Mouse (Mus musculus) brain, adult 10 weeks (tissue): ENCODE results near the gene Vhl. TPM values are rescaled to one million over a fixed set of nuclear protein-coding genes. Genes with fewer than 3 reads are reported as not detected.

Experiments used
- polyA plus RNA-seq: library from polyadenylated mRNA; stranded (reverse); fragments of 350-450 nt; fragmentation: Illumina TruSeq; extraction: RNeasy Lipid Tissue Mini Kit (QIAGEN cat#74804); gene quantifications from one replicate; pipeline ENCODE4 v1.2.3, GENCODE M21; 2015; ENCODE audit warnings: low read depth, low replicate concordance

Gene Vhl
- polyA plus RNA-seq, result 48.7 TPM

GRCm38 (mm10) chr6:113623941-113624751 lies at the start of gene Vhl:
Gene Vhl, plus strand, starts transcription at chr6:113623959.

GRCm38 (mm10) chr6:113600543-113601139 lies 23.1 kb upstream of the Vhl start, which contains the start of gene Fancd2os:
Gene Fancd2os, minus strand, starts transcription at chr6:113600715.

GRCm38 (mm10) chr6:113604432-113605223 lies 19.1 kb upstream of the Vhl start, which contains the start of gene Brk1:
Gene Brk1, plus strand, starts transcription at chr6:113604772.

GRCm38 (mm10) chr6:113638302-113639040 lies 14.7 kb downstream of the Vhl start, which contains the start of gene Irak2:
Gene Irak2, plus strand, starts transcription at chr6:113638467.

Other genes starting within 250 kb of the Vhl start
- 37.3 TPM for gene Tada3, start 246.1 kb upstream of the Vhl start, polyA plus RNA-seq
- gene Arpc4, start 245.8 kb upstream of the Vhl start, polyA plus RNA-seq, result 271 TPM
- 15.3 TPM for gene Ttll3, start 234.7 kb upstream of the Vhl start, polyA plus RNA-seq
- 15.5 TPM for gene Rpusd3, start 204.6 kb upstream of the Vhl start, polyA plus RNA-seq
- not detected for gene Cidec, start 188.2 kb upstream of the Vhl start, polyA plus RNA-seq
- gene Jagn1, start 181.4 kb upstream of the Vhl start, polyA plus RNA-seq, result 66.5 TPM
- gene Il17re, start 165.5 kb upstream of the Vhl start, polyA plus RNA-seq, result not detected
- 4.6 TPM for gene Il17rc, start 152.5 kb upstream of the Vhl start, polyA plus RNA-seq
- gene Creld1, start 140.7 kb upstream of the Vhl start, polyA plus RNA-seq, result 88.4 TPM
- gene Prrt3, start 122.0 kb upstream of the Vhl start, polyA plus RNA-seq, result 33.7 TPM
- 97.5 TPM for gene Emc3, start 92.3 kb upstream of the Vhl start, polyA plus RNA-seq
- gene Fancd2, start 92.3 kb upstream of the Vhl start, polyA plus RNA-seq, result 2.2 TPM
- not detected for gene Fancd2os, start 23.2 kb upstream of the Vhl start, polyA plus RNA-seq
- gene Brk1, start 19.2 kb upstream of the Vhl start, polyA plus RNA-seq, result 365 TPM
- 15.4 TPM for gene Irak2, start 14.5 kb downstream of the Vhl start, polyA plus RNA-seq
- 39.0 TPM for gene Tatdn2, start 73.1 kb downstream of the Vhl start, polyA plus RNA-seq
- gene Ghrl, start 95.9 kb downstream of the Vhl start, polyA plus RNA-seq, result not detected
- 112 TPM for gene Sec13, start 116.8 kb downstream of the Vhl start, polyA plus RNA-seq